Mouse (Mus musculus) MEL (cell line): ENCODE measurements around the gene Vmn1r2. TPM values are rescaled to one million over a fixed set of nuclear protein-coding genes. Genes with fewer than 3 reads are reported as not detected.
"Not testable (repeated sequence)": the region's sequence is repeated elsewhere in the genome, so short reads cannot be mapped to it uniquely, and the experiment has no call there.

Source experiments
- DNase-seq: peaks from one replicate; pipeline ENCODE4 v3.0.0; 2011; ENCODE audit warnings: low read depth, low spot score
- H3K27ac ChIP-seq: 2 replicates; pipeline ENCODE4 v1.5.1; 2012; ENCODE audit warnings: low read depth, mild to moderate bottlenecking, control low read depth, low read length, moderate library complexity; ENCODE audit not compliant: control insufficient read depth
- H3K27me3 ChIP-seq, 2 experiments: fragments of 150-350 bp in 1 of 2; sonication (generic) in 1 of 2; 2 replicates each; pipeline ENCODE4 v1.6.1; 2012; ENCODE audit warnings: low read length in 2 of 2, mild to moderate bottlenecking in 2 of 2, improper control_type of control experiment in 1 of 2, moderate library complexity in 1 of 2; ENCODE audit not compliant: insufficient read depth in 2 of 2, control insufficient read depth in 1 of 2
- H3K36me3 ChIP-seq, 2 experiments: 2 replicates each; pipeline ENCODE4 v1.6.1; 2012 to 2014; ENCODE audit warnings: low read length in 2 of 2, improper control_type of control experiment in 1 of 2, inconsistent platforms in 1 of 2, mild to moderate bottlenecking in 1 of 2; ENCODE audit not compliant: insufficient read depth in 2 of 2, control insufficient read depth in 1 of 2
- H3K4me1 ChIP-seq, 2 experiments: fragments of 150-350 bp in 1 of 2; sonication (generic) in 1 of 2; 2 replicates each; pipeline ENCODE4 v1.6.1; 2012; ENCODE audit warnings: low read length in 2 of 2, improper control_type of control experiment in 1 of 2, mild to moderate bottlenecking in 1 of 2; ENCODE audit not compliant: insufficient read depth in 2 of 2, control insufficient read depth in 1 of 2
- H3K4me3 ChIP-seq, 2 experiments: fragments of 150-350 bp in 1 of 2; sonication (generic) in 1 of 2; 2 replicates each; pipeline ENCODE4 v1.5.1; 2012; ENCODE audit warnings: low read depth in 2 of 2, low read length in 2 of 2, mild to moderate bottlenecking in 2 of 2, moderate library complexity in 2 of 2, control low read depth in 1 of 2, improper control_type of control experiment in 1 of 2; ENCODE audit not compliant: control insufficient read depth in 1 of 2, insufficient read depth in 1 of 2
- H3K79me2 ChIP-seq: 2 replicates; pipeline ENCODE4 v1.6.1; 2012; ENCODE audit warnings: mild to moderate bottlenecking, low read length, moderate library complexity; ENCODE audit not compliant: control insufficient read depth, poor library complexity, insufficient read depth
- H3K9ac ChIP-seq: 2 replicates; pipeline ENCODE4 v1.6.1; 2012; ENCODE audit warnings: low read depth, mild to moderate bottlenecking, control low read depth, low read length, moderate library complexity; ENCODE audit not compliant: control insufficient read depth, poor library complexity, severe bottlenecking
- H3K9me3 ChIP-seq: fragments of 150-350 bp; sonication (generic); replicated peaks from 2 replicates; pipeline ENCODE4 v1.6.1; 2012; ENCODE audit warnings: mild to moderate bottlenecking, low read length, improper control_type of control experiment, moderate library complexity; ENCODE audit not compliant: insufficient read depth
- polyA plus RNA-seq, 2 experiments: library from polyadenylated mRNA; stranded (reverse) in 1 of 2; unstranded in 1 of 2; fragments of >175 nt in 1 of 2; fragments of >200 nt in 1 of 2; gene quantifications; 2 replicates each; pipeline versions ENCODE4 v1.2.1 to v1.2.4; 2012; ENCODE audit warnings: low replicate concordance in 2 of 2, low read depth in 1 of 2; ENCODE audit not compliant: insufficient read length in 2 of 2, insufficient read depth in 1 of 2, missing spikeins in 1 of 2
- total RNA-seq: library from RNA; depleted of rRNA; stranded (reverse); fragments of 300-350 nt; gene quantifications from 2 replicates; pipeline ENCODE4 v1.2.3, GENCODE M21; 2012

Gene Vmn1r2
- total and polyA plus RNA-seq, 3 experiments: not detected

GRCm38 (mm10) chr4:3174586-3174985 is 7.5 kb downstream of the Vmn1r2 start:
- H3K36me3 ChIP-seq, H3K9me3 ChIP-seq, H3K9ac ChIP-seq, H3K4me3 ChIP-seq, DNase-seq, H3K27me3 ChIP-seq, H3K79me2 ChIP-seq, H3K4me1 ChIP-seq, H3K27ac ChIP-seq: not testable (repeated sequence)

- H3K4me1 ChIP-seq, H3K27me3 ChIP-seq, H3K9me3 ChIP-seq, H3K36me3 ChIP-seq, H3K27ac ChIP-seq, H3K4me3 ChIP-seq, DNase-seq, H3K79me2 ChIP-seq, H3K9ac ChIP-seq: not testable (repeated sequence)
These were observed 8.6 kb downstream of the Vmn1r2 start for GRCm38 (mm10) chr4:3175756-3176155.

DNA sequence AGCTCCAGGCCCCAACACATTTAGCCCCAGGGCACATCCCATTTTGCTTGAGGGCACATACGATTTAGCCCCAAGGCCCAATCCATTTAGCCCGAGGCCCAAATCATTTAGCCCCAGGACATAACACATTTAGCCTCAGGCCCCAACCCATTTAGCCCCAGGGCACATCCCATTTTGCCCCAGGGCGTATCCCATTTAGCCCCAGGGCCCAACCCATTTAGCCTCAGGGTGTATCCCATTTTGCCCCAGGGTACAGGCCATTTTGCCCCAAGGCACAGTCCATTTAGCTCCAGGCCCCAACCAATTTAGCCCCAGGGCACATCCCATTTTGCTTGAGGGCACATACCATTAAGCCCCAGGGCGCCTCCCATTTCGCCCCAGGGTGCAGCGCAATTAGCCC is 9.1 kb downstream of the Vmn1r2 start:
- not testable (repeated sequence) for H3K36me3 ChIP-seq, DNase-seq, H3K27ac ChIP-seq, H3K9me3 ChIP-seq, H3K27me3 ChIP-seq, H3K4me3 ChIP-seq, H3K79me2 ChIP-seq, H3K9ac ChIP-seq, H3K4me1 ChIP-seq

DNA sequence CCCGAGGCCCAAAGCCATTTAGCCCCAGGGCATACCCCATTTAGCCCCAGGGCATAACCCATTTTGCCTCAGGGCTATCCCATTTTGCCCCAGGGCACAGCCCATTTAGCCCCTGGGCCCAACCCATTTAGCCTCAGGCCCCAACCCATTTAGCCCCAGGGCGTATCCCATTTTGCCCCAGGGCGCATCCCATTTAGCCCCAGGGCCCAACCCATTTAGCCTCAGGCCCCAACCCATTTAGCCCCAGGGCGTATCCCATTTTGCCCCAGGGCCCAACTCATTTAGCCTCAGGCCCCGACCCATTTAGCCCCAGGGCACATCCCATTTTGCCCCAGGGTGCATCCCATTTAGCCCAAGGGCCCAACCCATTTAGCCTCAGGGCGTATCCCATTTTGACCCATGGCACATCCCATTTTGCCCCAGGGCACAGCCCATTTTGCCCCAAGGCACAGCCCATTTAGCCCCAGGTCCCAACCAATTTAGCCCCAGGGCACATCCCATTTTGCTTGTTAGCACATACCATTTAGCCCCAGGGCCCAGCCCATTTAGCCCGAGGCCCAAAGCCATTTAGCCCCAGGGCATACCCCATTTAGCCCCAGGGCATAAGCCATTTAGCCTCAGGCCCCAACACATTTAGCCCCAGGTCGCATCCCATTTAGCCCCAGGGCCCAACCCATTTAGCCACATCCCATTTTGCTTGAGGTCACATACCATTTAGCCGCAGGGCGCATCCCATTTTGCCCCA is 9.8 kb downstream of the Vmn1r2 start:
- not testable (repeated sequence) for H3K9me3 ChIP-seq, DNase-seq, H3K9ac ChIP-seq, H3K27me3 ChIP-seq, H3K79me2 ChIP-seq, H3K27ac ChIP-seq, H3K36me3 ChIP-seq, H3K4me1 ChIP-seq, H3K4me3 ChIP-seq

DNA sequence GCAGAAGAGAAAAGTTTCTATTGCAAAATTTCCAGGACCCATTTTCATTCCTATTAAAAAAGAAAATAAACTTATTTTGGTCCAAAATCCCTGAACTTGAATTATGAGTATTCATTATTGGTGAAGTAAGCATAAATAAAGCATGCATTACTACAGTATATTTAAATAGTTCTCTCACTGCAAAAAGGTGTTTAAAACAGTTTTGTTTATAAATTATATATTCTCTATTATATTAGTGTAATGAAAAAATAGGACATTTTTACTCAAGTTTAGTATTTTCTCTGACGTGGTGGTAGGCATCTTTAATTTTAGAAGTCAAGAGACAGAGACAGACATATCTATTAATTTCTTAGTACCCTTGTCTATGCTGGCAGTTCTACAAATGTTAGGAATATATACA is 18.1 kb downstream of the Vmn1r2 start, which contains the start of gene Vmn1r3:
Vmn1r3 (minus strand) TSS at position 101 of the 400 bp plus-strand sequence.
- DNase-seq, H3K36me3 ChIP-seq, H3K27me3 ChIP-seq, H3K4me3 ChIP-seq, H3K4me1 ChIP-seq, H3K9me3 ChIP-seq, H3K27ac ChIP-seq, H3K79me2 ChIP-seq, H3K9ac ChIP-seq: not testable (repeated sequence)
